Mouse (Mus musculus) midbrain, embryonic 11.5 days (tissue): ENCODE measurements around the gene Tmem185b. TPM values are rescaled to one million over a fixed set of nuclear protein-coding genes. Genes with fewer than 3 reads are reported as not detected.

Experiments
- ATAC-seq: fragments of 200-750 bp; cut with Nextera tagmentation; 2 replicates; pipeline ENCODE4 v1.8.0; 2017; ENCODE audit warnings: moderate TSS enrichment, moderate library complexity; ENCODE audit not compliant: low FRiP score
- DNase-seq: peaks from one replicate; pipeline ENCODE4 v3.0.0; 2015; ENCODE audit warnings: low spot score; ENCODE audit errors: missing footprints
- H3K27ac ChIP-seq: fragments of 300-500 bp; sonication (generic); 2 replicates; pipeline ENCODE4 v1.5.1; 2014; ENCODE audit warnings: low read depth, low read length
- H3K27me3 ChIP-seq: fragments of 300-500 bp; sonication (generic); 2 replicates; pipeline ENCODE4 v1.6.1; 2014; ENCODE audit warnings: mild to moderate bottlenecking, low read length, moderate library complexity, mixed read lengths; ENCODE audit not compliant: control insufficient read depth, insufficient read depth
- H3K36me3 ChIP-seq: fragments of 300-500 bp; sonication (generic); 2 replicates; pipeline ENCODE4 v1.6.1; 2014; ENCODE audit warnings: mild to moderate bottlenecking, low read length, moderate library complexity, mixed read lengths; ENCODE audit not compliant: control insufficient read depth, insufficient read depth
- H3K4me1 ChIP-seq: fragments of 300-500 bp; sonication (generic); 2 replicates; pipeline ENCODE4 v1.6.1; 2014; ENCODE audit warnings: low read length; ENCODE audit not compliant: control insufficient read depth, insufficient read depth
- H3K4me2 ChIP-seq: fragments of 300-500 bp; sonication (generic); 2 replicates; pipeline ENCODE4 v1.6.1; 2014; ENCODE audit warnings: mild to moderate bottlenecking, moderate library complexity
- H3K4me3 ChIP-seq: fragments of 300-500 bp; sonication (generic); 2 replicates; pipeline ENCODE4 v1.5.1; 2014; ENCODE audit warnings: low read depth, low read length
- H3K9ac ChIP-seq: fragments of 300-500 bp; sonication (generic); 2 replicates; pipeline ENCODE4 v1.6.1; 2014; ENCODE audit warnings: low read length
- H3K9me3 ChIP-seq: fragments of 300-500 bp; sonication (generic); 2 replicates; pipeline ENCODE4 v1.6.1; 2016; ENCODE audit warnings: low read length; ENCODE audit not compliant: control insufficient read depth
- WGBS: fragments of 180-500 bp; shearing (Covaris S2); extraction: QIAGEN DNeasy Blood & Tissue Kit; methylation state at CpG from one replicate; pipeline ENCODE4 v1.1.7; 2014; 5-methylcytosine and 5-hydroxymethylcytosine counted together
- polyA plus RNA-seq: library from polyadenylated mRNA; unstranded; fragments of >200 nt; fragmentation: Nextera tagmentation; extraction: Ambion mirVana; gene quantifications from 2 replicates; pipeline ENCODE4 v1.2.1, GENCODE M21; 2014

The Tmem185b gene
- polyA plus RNA-seq, 1 experiment from 2014 or later, result 22.2 TPM

DNA sequence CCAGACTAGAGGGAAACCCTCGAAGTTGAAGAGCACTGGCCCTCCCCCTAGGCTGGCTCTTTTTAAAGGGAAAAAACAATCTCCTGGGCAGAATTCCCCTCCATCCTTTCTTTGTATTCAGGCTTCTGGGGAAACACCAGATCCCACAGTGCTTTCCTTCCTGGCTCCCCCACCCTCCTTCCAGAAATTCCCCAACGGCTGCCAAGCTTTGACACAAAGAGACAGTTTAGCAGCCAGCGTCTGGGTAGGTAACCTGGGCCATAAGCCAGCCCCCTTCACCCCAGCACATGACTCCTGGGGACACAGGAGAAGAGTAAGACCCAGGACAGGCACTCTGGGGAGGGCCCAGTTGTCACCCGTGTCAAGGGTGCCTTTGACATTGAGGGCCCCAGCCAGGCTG is 17.4 kb upstream of the Tmem185b start:
- no peaks in the 10 kb centered on the region for H3K9me3 ChIP-seq
- ATAC-seq (no peak), DNase-seq (no peak)
- H3K4me1 ChIP-seq, result peaks cover 8% of the 10 kb centered on the region; the same call in 1 of the 2 replicates
- 51% methylated on average over 4 of the region's 4 CpGs for WGBS
- H3K4me2 ChIP-seq, result no peak overlapping the region
- H3K27me3 ChIP-seq, result peaks cover 7% of the 10 kb centered on the region
- H3K4me3 ChIP-seq, result no peak overlapping the region
- no peaks in the 10 kb centered on the region for H3K36me3 ChIP-seq
- H3K9ac ChIP-seq, result no peak overlapping the region
- no peak overlapping the region for H3K27ac ChIP-seq

DNA sequence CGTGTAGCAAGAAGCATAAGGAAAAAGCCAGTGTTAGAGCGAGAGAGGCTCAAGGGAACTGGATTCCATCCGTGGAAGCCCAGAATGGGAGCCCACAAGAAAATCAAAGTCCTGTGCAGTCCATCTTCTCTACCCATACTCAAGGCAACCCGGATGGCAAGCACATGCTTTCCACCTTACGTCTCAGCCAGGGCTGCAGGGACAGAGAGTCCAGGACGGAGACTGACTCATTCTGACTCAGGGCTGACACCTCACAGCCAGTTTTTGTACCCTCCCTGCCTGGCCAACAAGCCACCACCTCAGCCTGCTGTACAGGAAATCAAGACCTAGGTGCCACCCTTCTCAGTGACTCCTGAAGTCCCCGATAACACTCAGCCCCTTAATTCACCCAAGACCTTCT is 16.5 kb upstream of the Tmem185b start:
- Histone ChIP-seq H3K27me3 (peaks cover 7% of the 10 kb centered on the region), H3K4me2 (no peak overlapping the region), H3K27ac (no peak overlapping the region), H3K36me3 (no peaks in the 10 kb centered on the region), H3K4me3 (no peak overlapping the region), H3K9ac (no peak overlapping the region), H3K4me1 (peaks cover 2% of the 10 kb centered on the region; the same call in 1 of the 2 replicates), H3K9me3 (no peaks in the 10 kb centered on the region)
- ATAC-seq (no peak), DNase-seq (peak; percentile 4)
- 79% methylated on average over 7 of the region's 7 CpGs for WGBS

DNA sequence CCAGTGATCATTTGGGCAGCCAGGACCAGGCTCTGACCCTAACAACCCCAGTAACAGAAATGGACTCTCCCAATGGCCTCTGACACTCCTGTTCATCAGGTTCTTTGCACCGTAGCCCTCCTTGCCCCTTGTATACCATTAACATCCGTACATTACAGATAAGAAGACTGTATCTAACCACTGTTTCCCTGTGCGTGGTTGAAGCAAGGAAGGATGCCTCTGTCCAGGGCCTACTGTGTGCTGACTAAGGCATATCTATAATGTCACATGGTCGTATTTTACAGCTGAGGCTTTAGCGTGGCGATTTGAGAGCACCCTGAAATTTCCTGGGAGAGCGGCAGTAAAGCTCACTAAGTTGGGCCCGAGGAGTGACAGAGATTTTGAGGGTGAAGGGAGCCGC is 15.6 kb upstream of the Tmem185b start:
- no peak for DNase-seq
- H3K4me1 ChIP-seq, result no peaks in the 10 kb centered on the region
- peaks cover 7% of the 10 kb centered on the region; the same call in 1 of the 2 replicates for H3K27me3 ChIP-seq
- H3K4me2 ChIP-seq, result no peak overlapping the region
- H3K36me3 ChIP-seq, result no peaks in the 10 kb centered on the region
- no peaks in the 10 kb centered on the region for H3K9me3 ChIP-seq
- no peak overlapping the region for H3K4me3 ChIP-seq
- no peak overlapping the region for H3K27ac ChIP-seq
- ATAC-seq, result no peak
- no peak overlapping the region for H3K9ac ChIP-seq
- 71% methylated on average over 9 of the region's 9 CpGs for WGBS

DNA sequence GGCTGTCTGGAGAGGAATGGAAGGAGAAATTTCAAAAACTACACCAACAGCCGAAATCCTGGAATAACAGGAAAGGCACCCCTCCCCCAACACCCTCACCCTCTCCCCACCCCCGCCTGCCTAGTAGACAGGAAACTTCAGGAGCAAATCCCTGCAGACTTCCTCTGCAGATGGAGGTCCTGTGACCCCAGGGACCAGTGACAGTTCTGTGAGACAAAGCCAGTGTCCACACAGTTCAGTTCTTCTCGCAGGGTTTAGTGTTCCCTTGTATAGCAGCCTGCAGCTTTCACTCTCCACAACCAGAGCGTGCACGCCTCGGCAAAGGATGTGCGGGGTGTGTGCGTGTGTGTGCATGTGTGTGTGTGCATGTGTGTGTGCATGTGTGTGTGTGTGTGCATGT is 15.1 kb upstream of the Tmem185b start:
- no peak overlapping the region for H3K4me3 ChIP-seq
- no peak overlapping the region for H3K27ac ChIP-seq
- no peak overlapping the region for H3K9ac ChIP-seq
- no peaks in the 10 kb centered on the region for H3K9me3 ChIP-seq
- WGBS, result 61% methylated on average over 8 of the region's 8 CpGs
- H3K4me1 ChIP-seq, result no peaks in the 10 kb centered on the region
- no peaks in the 10 kb centered on the region for H3K36me3 ChIP-seq
- H3K27me3 ChIP-seq, result peaks cover 7% of the 10 kb centered on the region; the same call in 1 of the 2 replicates
- DNase-seq (no peak), ATAC-seq (0 out of 2 replicates have a peak, but pooled peaks have one; percentile 29)
- no peak overlapping the region for H3K4me2 ChIP-seq

DNA sequence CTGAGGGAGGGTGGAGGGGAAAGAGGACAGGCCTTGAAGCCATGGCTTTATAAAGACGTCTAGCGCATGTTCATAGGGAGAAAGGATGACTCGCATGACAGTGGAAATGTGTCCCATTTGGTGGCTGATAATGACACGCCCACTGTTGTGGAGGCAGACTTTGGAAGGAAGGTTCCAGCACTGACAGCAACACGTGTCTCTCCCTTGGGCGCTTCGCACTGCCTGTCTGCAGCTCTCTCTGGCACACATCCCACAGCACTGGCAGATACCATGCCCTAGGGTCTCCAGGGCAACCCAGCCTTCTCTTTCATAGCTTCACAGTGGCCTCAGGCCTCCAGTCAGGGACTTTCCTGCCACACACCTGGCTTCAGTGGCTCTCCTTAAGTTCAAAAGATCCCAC is 7.9 kb upstream of the Tmem185b start:
- ATAC-seq (no peak), DNase-seq (peak; percentile 2)
- H3K4me1 ChIP-seq, result no peaks in the 10 kb centered on the region
- no peak overlapping the region for H3K9ac ChIP-seq
- WGBS, result 88% methylated on average over 7 of the region's 7 CpGs
- H3K27ac ChIP-seq, result no peak overlapping the region
- no peaks in the 10 kb centered on the region for H3K27me3 ChIP-seq
- no peak overlapping the region for H3K4me2 ChIP-seq
- H3K4me3 ChIP-seq, result no peak overlapping the region
- H3K9me3 ChIP-seq, result no peaks in the 10 kb centered on the region
- no peaks in the 10 kb centered on the region for H3K36me3 ChIP-seq

DNA sequence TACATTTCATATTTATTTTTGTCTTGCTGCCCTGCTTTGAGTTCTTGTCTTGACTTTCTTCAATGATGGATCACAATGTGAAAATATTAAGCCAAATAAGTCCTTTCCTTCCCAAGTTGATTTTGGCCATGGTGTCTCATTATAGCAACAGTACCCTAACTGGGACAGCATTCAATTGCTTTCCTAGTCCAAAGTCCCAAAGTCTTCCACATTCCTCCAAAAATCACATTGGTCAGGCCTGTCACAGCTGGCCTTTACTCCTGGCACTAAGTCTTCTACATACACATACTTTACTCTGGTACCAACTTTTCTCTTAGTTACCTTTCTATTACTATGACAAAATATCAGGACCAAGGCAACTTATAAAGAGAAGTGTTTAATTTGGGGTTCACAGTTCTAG is 7.2 kb upstream of the Tmem185b start:
- Histone ChIP-seq H3K9me3 (no peaks in the 10 kb centered on the region), H3K27me3 (no peaks in the 10 kb centered on the region), H3K27ac (no peak overlapping the region), H3K36me3 (no peaks in the 10 kb centered on the region), H3K4me1 (no peaks in the 10 kb centered on the region), H3K4me2 (no peak overlapping the region), H3K4me3 (no peak overlapping the region), H3K9ac (no peak overlapping the region)
- DNase-seq, result no peak
- ATAC-seq, result no peak

DNA sequence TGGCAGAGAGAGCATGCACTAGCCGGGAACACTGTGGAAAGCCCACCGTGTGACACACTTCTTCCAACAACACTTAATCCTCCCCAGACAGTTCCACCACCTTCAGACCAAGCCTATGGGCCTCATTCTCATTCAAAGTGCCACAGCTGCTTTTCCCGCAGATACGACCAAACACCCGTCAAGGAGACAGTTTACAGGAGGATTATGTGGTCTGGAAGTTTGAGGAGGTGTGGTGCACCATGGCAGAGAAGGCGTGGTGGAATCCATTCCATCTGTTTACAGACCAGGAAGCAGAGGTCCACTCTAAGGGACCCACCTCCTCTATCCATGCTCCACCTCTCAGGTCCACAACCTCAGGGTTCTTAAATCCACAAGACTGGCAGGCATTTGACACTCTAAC is 6.7 kb upstream of the Tmem185b start:
- ATAC-seq (no peak), DNase-seq (peak; percentile 26)
- WGBS, result 74% methylated on average over 6 of the region's 6 CpGs
- no peaks in the 10 kb centered on the region for H3K9me3 ChIP-seq
- H3K9ac ChIP-seq, result no peak overlapping the region
- H3K27me3 ChIP-seq, result no peaks in the 10 kb centered on the region
- H3K4me1 ChIP-seq, result no peaks in the 10 kb centered on the region
- H3K4me3 ChIP-seq, result no peak overlapping the region
- no peak overlapping the region for H3K27ac ChIP-seq
- no peak overlapping the region for H3K4me2 ChIP-seq
- no peaks in the 10 kb centered on the region for H3K36me3 ChIP-seq

DNA sequence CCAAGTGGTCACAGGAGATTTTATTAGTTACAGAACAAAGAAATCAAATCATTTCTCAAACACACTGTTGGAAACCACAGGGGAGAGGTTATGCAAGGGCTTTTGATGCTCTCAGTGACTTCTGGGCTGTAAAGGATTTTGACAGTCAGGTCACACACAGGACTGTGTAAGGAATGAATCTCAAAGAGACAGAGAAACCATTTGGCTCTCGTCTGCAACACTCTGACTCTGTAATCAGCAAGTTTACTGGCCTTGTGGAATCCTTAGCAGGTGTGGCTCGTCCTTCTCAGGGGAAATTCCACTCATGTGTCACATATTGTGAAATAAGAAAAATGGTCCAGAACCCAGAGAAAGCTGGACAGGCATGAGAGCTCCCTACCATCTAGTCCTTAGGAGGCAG is 4.9 kb upstream of the Tmem185b start:
- ATAC-seq (no peak), DNase-seq (peak; percentile 76)
- Histone ChIP-seq H3K36me3 (no peaks in the 10 kb centered on the region), H3K9ac (no peak overlapping the region), H3K4me2 (no peak overlapping the region), H3K4me1 (peaks cover 6% of the 10 kb centered on the region), H3K27ac (no peak overlapping the region), H3K27me3 (no peaks in the 10 kb centered on the region), H3K4me3 (no peak overlapping the region), H3K9me3 (no peaks in the 10 kb centered on the region)
- 74% methylated on average over 2 of the region's 2 CpGs for WGBS

DNA sequence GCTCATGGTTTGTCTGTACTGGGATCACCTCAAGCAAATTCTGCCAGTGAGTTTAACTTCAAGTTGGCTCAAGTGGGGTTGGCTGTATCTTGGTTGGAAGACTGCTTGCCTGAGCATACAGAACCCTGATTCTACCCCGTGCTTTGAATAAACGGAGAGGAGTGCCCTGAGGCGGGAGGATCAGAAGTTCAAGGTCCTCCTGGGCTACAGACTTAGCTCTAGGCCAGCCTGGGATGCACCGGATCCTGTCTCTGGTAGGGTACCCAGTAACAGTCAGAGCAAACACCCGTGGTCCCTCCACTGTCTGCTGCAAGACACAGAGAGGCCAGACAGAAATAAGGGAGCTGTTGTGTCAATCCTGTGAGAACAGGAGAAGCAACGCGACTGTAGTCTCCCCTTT is 4.3 kb upstream of the Tmem185b start:
- Histone ChIP-seq H3K9me3 (no peaks in the 10 kb centered on the region), H3K4me3 (no peak overlapping the region), H3K36me3 (no peaks in the 10 kb centered on the region; the same call in 1 of the 2 replicates), H3K9ac (no peak overlapping the region), H3K4me2 (no peak overlapping the region), H3K4me1 (peaks cover 11% of the 10 kb centered on the region), H3K27me3 (no peaks in the 10 kb centered on the region), H3K27ac (no peak overlapping the region)
- ATAC-seq (no peak), DNase-seq (peak; percentile 57)
- WGBS, result 83% methylated on average over 7 of the region's 7 CpGs

DNA sequence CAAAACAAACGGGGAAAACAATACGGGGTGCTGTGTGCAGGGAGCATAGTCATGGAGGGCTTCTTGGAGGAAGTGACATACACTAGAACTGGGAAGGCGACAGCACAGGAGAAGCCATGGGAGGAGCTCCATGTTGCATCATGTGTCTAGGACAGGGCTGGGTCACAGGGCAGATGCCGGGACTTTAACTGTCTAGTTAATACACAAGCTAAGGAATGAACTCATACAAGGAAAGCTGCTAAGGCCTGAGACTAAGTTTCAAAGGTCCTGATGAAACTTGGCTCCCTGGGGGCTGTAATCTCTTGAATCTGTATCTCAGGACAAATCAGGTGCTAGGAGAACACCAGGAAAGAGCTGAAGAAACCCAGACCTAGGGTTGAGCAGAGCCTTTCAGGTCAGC is 3.2 kb upstream of the Tmem185b start:
- WGBS, result 78% methylated on average over 4 of the region's 4 CpGs
- Histone ChIP-seq H3K9me3 (peaks cover 5% of the 10 kb centered on the region; the same call in 1 of the 2 replicates), H3K9ac (no peak overlapping the region), H3K27me3 (no peaks in the 10 kb centered on the region), H3K4me2 (no peak overlapping the region), H3K4me3 (no peak overlapping the region), H3K36me3 (peaks cover 6% of the 10 kb centered on the region; the same call in 1 of the 2 replicates), H3K4me1 (peaks cover 13% of the 10 kb centered on the region), H3K27ac (no peak overlapping the region)
- ATAC-seq, result no peak
- DNase-seq, result peak; percentile 62
